ENCODE assay signal across 29 mouse cellular contexts in the genomic region with DNA sequence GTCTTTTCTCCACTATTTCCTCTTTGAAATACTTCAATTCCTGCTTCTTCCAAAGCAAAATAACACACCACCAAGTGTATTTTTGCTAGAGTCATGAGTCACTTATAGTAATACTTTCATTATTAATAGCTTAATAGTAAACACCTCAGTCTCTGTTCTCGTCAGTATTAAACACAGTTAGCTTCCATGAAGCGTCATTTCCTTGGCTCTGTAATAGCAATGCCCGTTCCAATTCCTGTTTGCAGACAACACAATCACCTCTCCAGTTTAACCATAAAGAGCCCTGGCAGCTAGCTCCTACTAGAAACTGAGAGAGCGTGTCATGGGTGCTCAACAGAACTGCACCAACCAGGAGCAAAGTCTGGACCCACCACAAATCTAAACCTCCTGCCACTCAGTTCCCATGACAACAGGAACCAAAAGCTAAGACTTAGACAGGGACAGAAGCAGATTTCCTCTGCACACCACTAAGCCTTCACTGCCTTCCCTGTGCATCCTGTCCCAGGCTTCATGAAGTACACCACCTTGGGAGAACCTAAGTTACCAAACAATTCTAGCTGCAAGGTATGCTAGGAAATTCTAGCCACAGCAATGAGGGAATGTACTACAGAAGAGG. TPM values are rescaled to one million over a fixed set of nuclear protein-coding genes. Genes with fewer than 3 reads are reported as not detected.
DNase-seq lines count a peak whose midpoint lies in the region; ATAC-seq and TF ChIP-seq lines count a peak whose summit lies in the region.
"Had no signal": no experiment of that assay in that cellular context is flagged by ENCODE, and none has a peak within 500 bp of the region (broad histone marks: within the 10 kb centered on the region; RNA-seq: fewer than 3 reads in every experiment).

No protein-coding gene starts in this region.

- ATAC-seq in liver, embryonic 13.5 days (ENCODE audit: low read depth), result no peak
- ATAC-seq in liver, postnatal 0 days, result no peak
- no peak for ATAC-seq in midbrain, embryonic 16.5 days
- ATAC-seq: forebrain, embryonic 14.5 days; inflammation-experienced regulatory T-cells, adult 6 months had no signal

- H3K27ac ChIP-seq in liver, embryonic 13.5 days, result peak overlapping the region; percentile 95
- H3K27ac ChIP-seq in liver, postnatal 0 days (ENCODE audit: low read depth), result no peak overlapping the region
- H3K27ac ChIP-seq in midbrain, embryonic 16.5 days (ENCODE audit: low read length), result no peak overlapping the region
- H3K27ac ChIP-seq: hindbrain, embryonic 10.5 days; hindbrain, embryonic 15.5 days; kidney, postnatal 0 days; limb, embryonic 13.5 days; midbrain, embryonic 12.5 days; neural tube, embryonic 13.5 days had no signal

- H3K27me3 ChIP-seq in liver, embryonic 13.5 days, result no peaks in the 10 kb centered on the region
- no peaks in the 10 kb centered on the region for H3K27me3 ChIP-seq in liver, postnatal 0 days (ENCODE audit: insufficient read depth, low read length)
- H3K27me3 ChIP-seq in midbrain, embryonic 16.5 days (ENCODE audit: control insufficient read depth, insufficient read depth, low read depth, low read length), result no peaks in the 10 kb centered on the region
- H3K27me3 ChIP-seq: hindbrain, embryonic 15.5 days; limb, embryonic 13.5 days; midbrain, embryonic 12.5 days; neural tube, embryonic 13.5 days had no signal

- no peak for TF ChIP-seq EP300 in liver, postnatal 0 days (IDR thresholded peaks at IDR 0.05; ENCODE audit: low read depth)

- H3K9me3 ChIP-seq in liver, embryonic 13.5 days (replicated peaks), result no peaks in the 10 kb centered on the region
- no peaks in the 10 kb centered on the region for H3K9me3 ChIP-seq in liver, postnatal 0 days (ENCODE audit: low read length)
- H3K9me3 ChIP-seq in midbrain, embryonic 16.5 days (replicated peaks; ENCODE audit: control insufficient read depth, low read length, poor library complexity, severe bottlenecking), result no peaks in the 10 kb centered on the region
- H3K9me3 ChIP-seq: G1E; hindbrain, embryonic 15.5 days; limb, embryonic 13.5 days; midbrain, embryonic 12.5 days; neural tube, embryonic 13.5 days had no signal

- 70% methylated on average over 4 of the region's 4 CpGs for whole genome bisulfite sequencing in liver, embryonic 13.5 days (ENCODE audit: insufficient replicate concordance)
- WGBS in liver, postnatal 0 days (ENCODE audit: insufficient replicate concordance), result 52% methylated on average over 4 of the region's 4 CpGs
- 18% methylated on average over 4 of the region's 4 CpGs for WGBS in lung, adult 2 months
- WGBS in midbrain, embryonic 16.5 days, result 70% methylated on average over 4 of the region's 4 CpGs

- no peak overlapping the region for H3K4me3 ChIP-seq in liver, embryonic 13.5 days (replicated peaks)
- no peak overlapping the region for H3K4me3 ChIP-seq in liver, postnatal 0 days (ENCODE audit: low read depth, low read length)
- no peak overlapping the region for H3K4me3 ChIP-seq in lung, adult 2 months (replicated peaks; ENCODE audit: extremely low read depth, low read depth, low read length)
- H3K4me3 ChIP-seq in midbrain, embryonic 16.5 days (ENCODE audit: low read depth, low read length), result no peak overlapping the region
- H3K4me3 ChIP-seq: hindbrain, embryonic 10.5 days; hindbrain, embryonic 15.5 days; limb, embryonic 13.5 days; midbrain, embryonic 12.5 days; neural tube, embryonic 13.5 days had no signal

- no peak overlapping the region for H3K4me2 ChIP-seq in liver, embryonic 13.5 days
- H3K4me2 ChIP-seq in liver, postnatal 0 days (ENCODE audit: low read depth, low read length), result no peak overlapping the region
- H3K4me2 ChIP-seq in midbrain, embryonic 16.5 days (ENCODE audit: low read length), result no peak overlapping the region
- H3K4me2 ChIP-seq: heart, embryonic 11.5 days; hindbrain, embryonic 15.5 days; limb, embryonic 13.5 days; lung, embryonic 14.5 days; midbrain, embryonic 12.5 days; neural tube, embryonic 13.5 days had no signal

- H3K9ac ChIP-seq in liver, embryonic 13.5 days, result no peak overlapping the region
- no peak overlapping the region for H3K9ac ChIP-seq in liver, postnatal 0 days (replicated peaks)
- no peak overlapping the region for H3K9ac ChIP-seq in midbrain, embryonic 16.5 days (ENCODE audit: low read depth, low read length)
- H3K9ac ChIP-seq: hindbrain, embryonic 15.5 days; limb, embryonic 13.5 days; lung, embryonic 14.5 days; midbrain, embryonic 12.5 days; neural tube, embryonic 13.5 days had no signal

- TF ChIP-seq POLR2A in lung, adult 2 months (IDR thresholded peaks at IDR 0.05; ENCODE audit: borderline replicate concordance, extremely low read depth, low read depth, low read length), result no peak

- H3K4me1 ChIP-seq in liver, embryonic 13.5 days (replicated peaks), result peaks cover 88% of the 10 kb centered on the region
- peaks cover 50% of the 10 kb centered on the region for H3K4me1 ChIP-seq in liver, postnatal 0 days (ENCODE audit: insufficient read depth)
- H3K4me1 ChIP-seq in lung, adult 2 months (ENCODE audit: control insufficient read depth, insufficient read depth, low read length), result peaks cover 13% of the 10 kb centered on the region
- peaks cover 17% of the 10 kb centered on the region for H3K4me1 ChIP-seq in midbrain, embryonic 16.5 days (ENCODE audit: control insufficient read depth, insufficient read depth, low read length)

- DNase-seq in embryo, embryonic 10.5 days (ENCODE audit: low spot score), result peak; percentile 17
- no peak for DNase-seq in embryo, embryonic 9.5 days (ENCODE audit: extremely low spot score)
- no peak for DNase-seq in liver, embryonic 13.5 days
- no peak for DNase-seq in liver, postnatal 0 days
- peak; percentile 30 for DNase-seq in lung, postnatal 36 days
- no peak for DNase-seq in lung, adult 2 months
- DNase-seq in spleen, postnatal 4 days (ENCODE audit: low spot score in 2 of 2), result no peak
- DNase-seq: adrenal gland, postnatal 14 days; cerebellum, adult 11-12 months; cerebellum, adult 9-11 months; gastrocnemius, postnatal 25 days; heart, adult 18-20 months; kidney, adult 2 months; kidney, postnatal 4 days; lung, embryonic 14.5 days; right cerebral cortex, postnatal 4 days; thymus, adult 2 months; thymus, postnatal 36 days had no signal

- no peak for TF ChIP-seq CTCF in liver, postnatal 0 days (IDR thresholded peaks at IDR 0.05; ENCODE audit: low read depth)
- TF ChIP-seq CTCF in lung, adult 2 months (IDR thresholded peaks at IDR 0.05; ENCODE audit: insufficient read depth, low read length), result no peak

- no peaks in the 10 kb centered on the region for H3K36me3 ChIP-seq in liver, embryonic 13.5 days
- H3K36me3 ChIP-seq in liver, postnatal 0 days (replicated peaks; ENCODE audit: insufficient read depth, low read length), result no peaks in the 10 kb centered on the region
- no peaks in the 10 kb centered on the region for H3K36me3 ChIP-seq in midbrain, embryonic 16.5 days (ENCODE audit: control insufficient read depth, insufficient read depth, low read length)
- H3K36me3 ChIP-seq: G1E; hindbrain, embryonic 15.5 days; limb, embryonic 13.5 days; midbrain, embryonic 12.5 days; neural tube, embryonic 13.5 days had no signal

RNA-seq across cellular contexts. Expression of gene Zfp704, which starts 30.7 kb away (rescaled TPM):
- polyA plus RNA-seq in liver, embryonic 13.5 days (2015; fragmentation: Nextera tagmentation; extraction: Ambion mirVana), result 0.98 and 1.2 TPM in 2 replicates
- 0.94 and 0.95 TPM in 2 replicates for polyA plus RNA-seq in liver, postnatal 0 days (2015; fragmentation: Nextera tagmentation; extraction: Ambion mirVana)
- 8.5 and 9.7 TPM in 2 replicates for polyA plus RNA-seq in lung, adult 2 months (2012; rRNA removed)
- polyA plus RNA-seq in midbrain, embryonic 16.5 days (2015; fragmentation: Nextera tagmentation; extraction: Ambion mirVana), result 14.6 and 14.8 TPM in 2 replicates

Comparison
In these comparisons a context has a peak if more than half of its experiments do, and no peak if none do; other contexts are left out.
1. DNase-seq: peak in embryo, embryonic 10.5 days (single experiment) and lung, postnatal 36 days (single experiment); none in embryo, embryonic 9.5 days (single experiment), liver, embryonic 13.5 days (single experiment), liver, postnatal 0 days (single experiment), lung, adult 2 months (single experiment) and spleen, postnatal 4 days (0 of 2).